Mouse (Mus musculus) cerebellum, adult 2 months (tissue): Measurements from ENCODE around the gene Foxj1.
"Not testable (repeated sequence)": the region's sequence is repeated elsewhere in the genome, so short reads cannot be mapped to it uniquely, and the experiment has no call there.

Source experiments
- CTCF ChIP-seq: fragments of 200-500 bp; IDR thresholded peaks from 2 replicates; pipeline ENCODE4 v1.5.1; 2011; ENCODE audit warnings: low read depth, mild to moderate bottlenecking, control low read depth, low read length, moderate library complexity, borderline replicate concordance; ENCODE audit not compliant: insufficient read depth
- POLR2A ChIP-seq: fragments of 200-500 bp; IDR thresholded peaks from 2 replicates; pipeline ENCODE4 v1.6.1; 2011; ENCODE audit warnings: low read length, control low read depth, borderline replicate concordance; ENCODE audit not compliant: insufficient read depth

- TF ChIP-seq CTCF, POLR2A: not testable (repeated sequence)
Observed at GRCm38 (mm10) chr11:116383070-116383469, 47.9 kb upstream of the Foxj1 start.
